In genomic region chr17:56473611-56473905, GRCm38 (mm10) we compare ENCODE assay signal across 9 mouse cellular contexts. TPM values are rescaled to one million over a fixed set of nuclear protein-coding genes. Genes with fewer than 3 reads are reported as not detected.
DNase-seq lines count a peak whose midpoint lies in the region; ATAC-seq lines count a peak whose summit lies in the region.
"Had no signal": no experiment of that assay in that cellular context is flagged by ENCODE, and none has a peak within 500 bp of the region (broad histone marks: within the 10 kb centered on the region; RNA-seq: fewer than 3 reads in every experiment).

No protein-coding gene starts in this region.

- H3K27me3 ChIP-seq in forebrain, embryonic 10.5 days (ENCODE audit: poor library complexity, severe bottlenecking), result peaks cover 91% of the 10 kb centered on the region
- H3K27me3 ChIP-seq in limb, embryonic 11.5 days (ENCODE audit: control insufficient read depth, insufficient read depth, low read length), result peaks cover 40% of the 10 kb centered on the region
- H3K27me3 ChIP-seq in neural tube, embryonic 13.5 days, result no peaks in the 10 kb centered on the region

- peaks cover 15% of the 10 kb centered on the region for H3K36me3 ChIP-seq in forebrain, embryonic 10.5 days (replicated peaks)
- H3K36me3 ChIP-seq in limb, embryonic 11.5 days (ENCODE audit: control insufficient read depth, insufficient read depth, low read length), result no peaks in the 10 kb centered on the region
- 0 out of 2 replicates have a peak, but pooled peaks cover 4% of the 10 kb centered on the region for H3K36me3 ChIP-seq in neural tube, embryonic 13.5 days

- H3K4me3 ChIP-seq in forebrain, embryonic 10.5 days, result peak overlapping the region; percentile 92
- H3K4me3 ChIP-seq in limb, embryonic 11.5 days (ENCODE audit: low read depth, low read length), result peak overlapping the region; percentile 83
- peak overlapping the region; percentile 93 for H3K4me3 ChIP-seq in neural tube, embryonic 13.5 days

- H3K9ac ChIP-seq in limb, embryonic 11.5 days (ENCODE audit: low read length), result no peak overlapping the region
- H3K9ac ChIP-seq in neural tube, embryonic 13.5 days, result peak overlapping the region; percentile 100

- DNase-seq in layer of hippocampus, postnatal 10 days (ENCODE audit: low spot score in 2 of 2), result peak; percentile 38 to 47
- no peak for DNase-seq in layer of hippocampus, postnatal 14 days (ENCODE audit: low spot score in 2 of 2)
- no peak for DNase-seq in forebrain, embryonic 10.5 days (ENCODE audit: extremely low spot score, low spot score)
- no peak for DNase-seq in limb, embryonic 11.5 days (ENCODE audit: low spot score)
- DNase-seq in c-Kit-positive CD71-positive TER-119-positive erythroid progenitor cells, embryonic 14.5 days (ENCODE audit: low spot score), result no peak
- no peak for DNase-seq in urinary bladder, postnatal 25 days (ENCODE audit: low spot score)
- no peak for DNase-seq in embryo, embryonic 9.5 days (ENCODE audit: extremely low spot score)

- peak overlapping the region; percentile 97 for H3K4me2 ChIP-seq in limb, embryonic 11.5 days (ENCODE audit: low read depth, severe bottlenecking)
- H3K4me2 ChIP-seq in neural tube, embryonic 13.5 days, result peak overlapping the region; percentile 97

- ATAC-seq in limb, embryonic 11.5 days (ENCODE audit: insufficient number of reproducible peaks, low FRiP score, low TSS enrichment, low read depth), result no peak
- ATAC-seq in neural tube, embryonic 13.5 days (ENCODE audit: low read depth), result no peak

- H3K4me1 ChIP-seq in forebrain, embryonic 10.5 days, result peaks cover 86% of the 10 kb centered on the region
- peaks cover 50% of the 10 kb centered on the region for H3K4me1 ChIP-seq in limb, embryonic 11.5 days (ENCODE audit: control insufficient read depth, insufficient read depth, low read length)
- peaks cover 63% of the 10 kb centered on the region for H3K4me1 ChIP-seq in neural tube, embryonic 13.5 days (replicated peaks)

- peaks cover 13% of the 10 kb centered on the region; the same call in 1 of the 2 replicates for H3K9me3 ChIP-seq in forebrain, embryonic 10.5 days
- H3K9me3 ChIP-seq in limb, embryonic 11.5 days (ENCODE audit: control insufficient read depth, low read length), result no peaks in the 10 kb centered on the region
- H3K9me3 ChIP-seq in neural tube, embryonic 13.5 days, result no peaks in the 10 kb centered on the region

- H3K27ac ChIP-seq in forebrain, embryonic 10.5 days, result peak overlapping the region; percentile 97
- H3K27ac ChIP-seq in limb, embryonic 11.5 days (replicated peaks; ENCODE audit: low read depth, low read length), result no peak overlapping the region
- peak overlapping the region; percentile 98 for H3K27ac ChIP-seq in neural tube, embryonic 13.5 days (replicated peaks)

- 1% methylated on average over 11 of the region's 11 CpGs for WGBS in forebrain, embryonic 10.5 days
- WGBS in limb, embryonic 11.5 days, result 3% methylated on average over 11 of the region's 11 CpGs
- 2% methylated on average over 11 of the region's 11 CpGs for WGBS in neural tube, embryonic 13.5 days

RNA-seq across cellular contexts. Expression of gene Ptprs, which starts 2.7 kb away (rescaled TPM):
- total RNA-seq in layer of hippocampus, postnatal 10 days (2021), result 100 to 1,000 TPM; 817 to 911 TPM
- total RNA-seq in layer of hippocampus, postnatal 14 days (2021), result 100 to 1,000 TPM; 771 to 772 TPM
- 80.3 and 91.5 TPM in 2 replicates for polyA plus RNA-seq in forebrain, embryonic 10.5 days (2016; fragmentation: Nextera tagmentation; extraction: Ambion mirVana)
- polyA plus RNA-seq in limb, embryonic 11.5 days (2014; fragmentation: Nextera tagmentation; extraction: Ambion mirVana), result 82.5 and 86.2 TPM in 2 replicates
- 251 and 260 TPM in 2 replicates for polyA plus RNA-seq in neural tube, embryonic 13.5 days (2015; fragmentation: Nextera tagmentation; extraction: Ambion mirVana)

RNA-seq across cellular contexts. Expression of gene Znrf4, which starts 38.7 kb away (rescaled TPM):
- total RNA-seq in layer of hippocampus, postnatal 10 days (2021), result not detected
- not detected for total RNA-seq in layer of hippocampus, postnatal 14 days (2021)
- polyA plus RNA-seq in forebrain, embryonic 10.5 days (2016; fragmentation: Nextera tagmentation; extraction: Ambion mirVana), result not detected in 2 replicates
- polyA plus RNA-seq in limb, embryonic 11.5 days (2014; fragmentation: Nextera tagmentation; extraction: Ambion mirVana), result not detected in 2 replicates
- not detected in 2 replicates for polyA plus RNA-seq in neural tube, embryonic 13.5 days (2015; fragmentation: Nextera tagmentation; extraction: Ambion mirVana)
- polyA plus RNA-seq: frontal cortex, adult 2 months had no signal

Comparison
In these comparisons a context has a peak if more than half of its experiments do, and no peak if none do; other contexts are left out.
1. DNase-seq: peak in layer of hippocampus, postnatal 10 days (2 of 2); none in layer of hippocampus, postnatal 14 days (0 of 2), forebrain, embryonic 10.5 days (single experiment), limb, embryonic 11.5 days (single experiment), c-Kit-positive CD71-positive TER-119-positive erythroid progenitor cells, embryonic 14.5 days (single experiment), urinary bladder, postnatal 25 days (single experiment) and embryo, embryonic 9.5 days (single experiment).
2. Peak in every context shown above with its lines, with median percentiles within 50 percentile points of each other: H3K4me3 ChIP-seq.